Mouse (Mus musculus): ENCODE data around the gene Suox.

DNA sequence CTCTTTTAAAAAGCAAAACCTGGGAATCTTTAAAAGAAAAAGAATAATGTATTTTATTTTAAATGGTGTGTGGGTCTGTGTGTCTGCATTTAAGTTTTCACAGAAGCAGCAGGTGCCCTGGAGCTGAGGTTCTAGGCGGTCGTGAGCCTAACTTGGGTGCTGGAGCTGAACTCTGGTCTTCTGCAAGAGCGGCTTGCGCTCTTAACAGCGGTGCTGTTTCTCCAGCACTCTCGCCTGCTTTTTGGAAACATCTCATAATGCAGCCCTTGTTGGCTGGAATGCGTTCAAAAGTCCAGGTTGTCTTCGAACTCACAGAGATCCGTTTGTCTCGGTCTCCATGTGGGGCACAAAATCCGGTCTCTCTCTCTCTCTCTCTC lies 31.4 kb upstream of the Suox start:
- no peak; the same call in 1 of the 2 replicates for TF ChIP-seq POLR2A (IDR thresholded peaks at IDR 0.05; ENCODE audit: low read depth, low read length)
- TF ChIP-seq CTCF (IDR thresholded peaks at IDR 0.05; ENCODE audit: extremely low read depth, insufficient read length, insufficient replicate concordance, low read depth, low read length): no peak
